Mouse (Mus musculus): Measurements from ENCODE around the gene Phka1. TPM values are rescaled to one million over a fixed set of nuclear protein-coding genes. Genes with fewer than 3 reads are reported as not detected.
"Not testable (repeated sequence)": the region's sequence is repeated elsewhere in the genome, so short reads cannot be mapped to it uniquely, and the experiment has no call there.

Gene Phka1
- 10 to 100 TPM; 23.9 to 24.3 TPM for total RNA-seq (2021)

GRCm38 (mm10) chrX:102643823-102644572 is at the start of gene Phka1:
Phka1 (minus strand) TSS chrX:102644246.
- DNase-seq (ENCODE audit: extremely low spot score in 1 of 2, low spot score in 1 of 2): peak; percentile 23 to 53

GRCm38 (mm10) chrX:102689252-102689651 is 45.2 kb upstream of the Phka1 start:
- DNase-seq (ENCODE audit: extremely low spot score in 1 of 2, low spot score in 1 of 2): peak; percentile 20 to 38

GRCm38 (mm10) chrX:102686872-102687271 is 42.8 kb upstream of the Phka1 start, which contains the start of gene Gm3880:
Gm3880 (minus strand) TSS chrX:102686972.
- DNase-seq (ENCODE audit: extremely low spot score in 1 of 2, low spot score in 1 of 2): not testable (repeated sequence)

- DNase-seq (ENCODE audit: extremely low spot score in 1 of 2, low spot score in 1 of 2): not testable (repeated sequence)
Observed at GRCm38 (mm10) chrX:102684706-102685105, 40.7 kb upstream of the Phka1 start.

GRCm38 (mm10) chrX:102666641-102667040 is 22.6 kb upstream of the Phka1 start:
- DNase-seq (ENCODE audit: extremely low spot score in 1 of 2, low spot score in 1 of 2): no peak

- peak in 1 of 2 experiments; percentile 17 for DNase-seq (ENCODE audit: extremely low spot score in 1 of 2, low spot score in 1 of 2)
Observed at GRCm38 (mm10) chrX:102660712-102661111, 16.7 kb upstream of the Phka1 start.

- DNase-seq (ENCODE audit: extremely low spot score in 1 of 2, low spot score in 1 of 2): no peak
Observed at GRCm38 (mm10) chrX:102645691-102646090, 1.6 kb upstream of the Phka1 start.

GRCm38 (mm10) chrX:102645146-102645545 is 1.1 kb upstream of the Phka1 start:
- no peak for DNase-seq (ENCODE audit: extremely low spot score in 1 of 2, low spot score in 1 of 2)

GRCm38 (mm10) chrX:102644573-102644951 is 516 bp upstream of the Phka1 start:
- peak in 1 of 2 experiments; percentile 7 for DNase-seq (ENCODE audit: extremely low spot score in 1 of 2, low spot score in 1 of 2)

- DNase-seq (ENCODE audit: extremely low spot score in 1 of 2, low spot score in 1 of 2): no peak
Observed at GRCm38 (mm10) chrX:102601269-102601668, 42.8 kb downstream of the Phka1 start.

GRCm38 (mm10) chrX:102588560-102588959 is 55.5 kb downstream of the Phka1 start:
- DNase-seq (ENCODE audit: extremely low spot score in 1 of 2, low spot score in 1 of 2): no peak

GRCm38 (mm10) chrX:102571186-102571585 is 72.9 kb downstream of the Phka1 start:
- DNase-seq (ENCODE audit: extremely low spot score in 1 of 2, low spot score in 1 of 2): no peak

- no peak for DNase-seq (ENCODE audit: extremely low spot score in 1 of 2, low spot score in 1 of 2)
Observed at GRCm38 (mm10) chrX:102556906-102557305, 87.1 kb downstream of the Phka1 start.

GRCm38 (mm10) chrX:102509205-102509604 is 134.8 kb downstream of the Phka1 start:
- no peak for DNase-seq (ENCODE audit: extremely low spot score in 1 of 2, low spot score in 1 of 2)

- peak; percentile 22 to 25 for DNase-seq (ENCODE audit: extremely low spot score in 1 of 2, low spot score in 1 of 2)
Observed at GRCm38 (mm10) chrX:102504644-102505481, 139.2 kb downstream of the Phka1 start, which contains the start of gene Hdac8. Hdac8 (minus strand) TSS chrX:102505359.

GRCm38 (mm10) chrX:102504179-102504578 is 139.9 kb downstream of the Phka1 start:
- no peak for DNase-seq (ENCODE audit: extremely low spot score in 1 of 2, low spot score in 1 of 2)

- DNase-seq (ENCODE audit: extremely low spot score in 1 of 2, low spot score in 1 of 2): no peak
Observed at GRCm38 (mm10) chrX:102493992-102494730, 149.9 kb downstream of the Phka1 start.

GRCm38 (mm10) chrX:102485575-102485974 is 158.5 kb downstream of the Phka1 start:
- DNase-seq (ENCODE audit: extremely low spot score in 1 of 2, low spot score in 1 of 2): no peak

GRCm38 (mm10) chrX:102479665-102480064 is 164.4 kb downstream of the Phka1 start:
- DNase-seq (ENCODE audit: extremely low spot score in 1 of 2, low spot score in 1 of 2): no peak

- peak in 1 of 2 experiments; percentile 8 for DNase-seq (ENCODE audit: extremely low spot score in 1 of 2, low spot score in 1 of 2)
Observed at GRCm38 (mm10) chrX:102478965-102479364, 165.1 kb downstream of the Phka1 start.

- DNase-seq (ENCODE audit: extremely low spot score in 1 of 2, low spot score in 1 of 2): no peak
Observed at GRCm38 (mm10) chrX:102478481-102478880, 165.6 kb downstream of the Phka1 start.

All from layer of hippocampus, postnatal 25 days (tissue).